11 mouse cellular contexts compared by ENCODE assay signal in the genomic region with DNA sequence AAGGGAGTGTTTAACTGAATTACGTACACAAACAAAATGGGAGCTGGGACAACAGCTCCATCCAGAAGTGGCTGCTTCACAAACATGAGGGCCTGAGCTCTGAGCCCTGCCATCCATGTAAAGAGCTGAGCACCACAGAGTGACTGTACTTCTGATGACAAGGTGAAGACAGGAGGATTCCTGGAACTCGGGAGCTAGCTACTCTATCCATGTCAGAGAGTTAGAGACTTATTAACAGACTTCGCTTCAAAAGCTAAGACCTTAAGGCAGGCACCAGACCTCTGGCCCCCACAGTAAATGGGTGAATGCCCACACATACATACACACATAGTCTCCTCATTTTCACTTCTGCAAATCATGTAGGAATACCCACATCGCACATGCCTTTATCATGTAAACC. TPM values are rescaled to one million over a fixed set of nuclear protein-coding genes. Genes with fewer than 3 reads are reported as not detected.
DNase-seq lines count a peak whose midpoint lies in the region; ATAC-seq and TF ChIP-seq lines count a peak whose summit lies in the region.
"Had no signal": no experiment of that assay in that cellular context is flagged by ENCODE, and none has a peak within 500 bp of the region (broad histone marks: within the 10 kb centered on the region; RNA-seq: fewer than 3 reads in every experiment).

No protein-coding gene starts in this region.

- H3K9ac ChIP-seq in ES-E14 (ENCODE audit: insufficient read depth, low read depth, low read length, poor library complexity, severe bottlenecking) = peak overlapping the region; percentile 21; the same call in 1 of the 2 replicates
- H3K9ac ChIP-seq in intestine, embryonic 14.5 days (ENCODE audit: low read length) = no peak overlapping the region
- H3K9ac ChIP-seq: neural tube, embryonic 12.5 days had no signal

- peak; percentile 24 for DNase-seq in kidney, adult 11 months
- DNase-seq in kidney, adult 8-10 months = no peak
- no peak for DNase-seq in ES-E14 (ENCODE audit: low read depth, low spot score)
- no peak for DNase-seq in intestine, embryonic 14.5 days (ENCODE audit: low spot score)
- DNase-seq in embryo, embryonic 9.5 days (ENCODE audit: extremely low spot score) = no peak
- no peak for DNase-seq in layer of hippocampus, postnatal 14 days (ENCODE audit: low spot score in 2 of 2)

- no peak overlapping the region for H3K27ac ChIP-seq in ES-E14 (ENCODE audit: insufficient read depth, low read depth, low read length, poor library complexity, severe bottlenecking)
- 0 out of 2 replicates have a peak overlapping the region, but pooled peaks have one; percentile 11 for H3K27ac ChIP-seq in intestine, embryonic 14.5 days (ENCODE audit: low read depth)
- peak overlapping the region; percentile 98 for H3K27ac ChIP-seq in small intestine, adult 2 months (ENCODE audit: insufficient read depth, low read depth, low read length)
- H3K27ac ChIP-seq: midbrain, embryonic 10.5 days; neural tube, embryonic 12.5 days had no signal

- H3K4me3 ChIP-seq in ES-E14 (ENCODE audit: insufficient read depth in 1 of 2, low read depth in 1 of 2, low read length in 2 of 2, poor library complexity in 1 of 2, severe bottlenecking in 1 of 2) = no peak overlapping the region
- no peak overlapping the region for H3K4me3 ChIP-seq in intestine, embryonic 14.5 days (ENCODE audit: low read depth, low read length)
- H3K4me3 ChIP-seq in small intestine, adult 2 months (ENCODE audit: low read depth, low read length) = no peak overlapping the region
- H3K4me3 ChIP-seq: midbrain, embryonic 10.5 days; neural tube, embryonic 12.5 days had no signal

- in situ Hi-C loops in ES-E14 (cut with MboI; ENCODE audit: low sequenced_read_pairs in 2 of 2, unreplicated experiment in 2 of 2) = no loop called here

- H3K4me2 ChIP-seq in intestine, embryonic 14.5 days (ENCODE audit: low read length) = no peak overlapping the region
- H3K4me2 ChIP-seq: neural tube, embryonic 12.5 days had no signal

- H3K36me3 ChIP-seq in ES-E14 (ENCODE audit: control insufficient read depth, insufficient read depth, low read length, poor library complexity, severe bottlenecking) = peaks cover 33% of the 10 kb centered on the region
- no peaks in the 10 kb centered on the region for H3K36me3 ChIP-seq in intestine, embryonic 14.5 days (ENCODE audit: control insufficient read depth, insufficient read depth, low read length)
- H3K36me3 ChIP-seq in small intestine, adult 2 months (ENCODE audit: control insufficient read depth, insufficient read depth, low read length) = peaks cover 17% of the 10 kb centered on the region
- H3K36me3 ChIP-seq: midbrain, embryonic 10.5 days; neural tube, embryonic 12.5 days had no signal

- no peak for TF ChIP-seq CTCF in small intestine, adult 2 months (IDR thresholded peaks at IDR 0.05; ENCODE audit: extremely low read depth, insufficient read length, insufficient replicate concordance, low read depth, low read length)

- TF ChIP-seq POLR2A in small intestine, adult 2 months (IDR thresholded peaks at IDR 0.05; ENCODE audit: low read depth, low read length) = no peak

- no peaks in the 10 kb centered on the region for H3K27me3 ChIP-seq in intestine, embryonic 14.5 days (replicated peaks; ENCODE audit: control insufficient read depth, insufficient read depth, low read length)
- H3K27me3 ChIP-seq in small intestine, adult 2 months (ENCODE audit: control insufficient read depth, insufficient read depth, low read length) = no peaks in the 10 kb centered on the region
- H3K27me3 ChIP-seq: neural tube, embryonic 12.5 days had no signal

- 77% methylated on average over 4 of the region's 4 CpGs for WGBS in intestine, embryonic 14.5 days
- 66% methylated on average over 4 of the region's 4 CpGs for WGBS in small intestine, adult 2 months

- H3K4me1 ChIP-seq in ES-E14 (ENCODE audit: control insufficient read depth in 2 of 2, insufficient read depth in 2 of 2, low read length in 2 of 2, poor library complexity in 1 of 2) = peaks cover 11 to 18% of the 10 kb centered on the region in 2 experiments
- H3K4me1 ChIP-seq in intestine, embryonic 14.5 days (replicated peaks; ENCODE audit: control insufficient read depth, insufficient read depth, low read length) = peaks cover 12% of the 10 kb centered on the region
- peaks cover 54% of the 10 kb centered on the region; the same call in 1 of the 2 replicates for H3K4me1 ChIP-seq in small intestine, adult 2 months (ENCODE audit: control insufficient read depth, insufficient read depth, insufficient read length, low read length)

- H3K9me3 ChIP-seq in ES-E14 (ENCODE audit: control insufficient read depth, insufficient read depth, low read depth, low read length) = no peaks in the 10 kb centered on the region; the same call in 1 of the 2 replicates
- H3K9me3 ChIP-seq in intestine, embryonic 14.5 days (ENCODE audit: control insufficient read depth, low read length) = no peaks in the 10 kb centered on the region
- H3K9me3 ChIP-seq: G1E; midbrain, embryonic 10.5 days; neural tube, embryonic 12.5 days had no signal

- 0 out of 2 replicates have a peak, but pooled peaks have one; percentile 8 for ATAC-seq in intestine, embryonic 14.5 days (replicated peaks; ENCODE audit: low FRiP score, low TSS enrichment, low read depth)
- ATAC-seq: inflammation-experienced regulatory T-cells, adult 6 months had no signal

TF ChIP-seq in ES-E14, 5 proteins besides CTCF, POLR2A, EP300 and RAD21:
- TF ChIP-seq ZNF384 (IDR thresholded peaks at IDR 0.05; ENCODE audit: low read depth, low read length) (no peak), HCFC1 (IDR thresholded peaks at IDR 0.05; ENCODE audit: borderline replicate concordance, insufficient read depth, low read length) (no peak)

RNA-seq across cellular contexts. Expression of a gene that starts 11.6 kb away (rescaled TPM):
- total RNA-seq in ES-E14 (2012; rRNA removed) = 154 and 300 TPM in 2 replicates
- 51.2 and 59.9 TPM in 2 replicates for polyA plus RNA-seq in intestine, embryonic 14.5 days (2014; fragmentation: Nextera tagmentation; extraction: Ambion mirVana)
- 37.4 and 159 TPM in 2 replicates for polyA plus RNA-seq in small intestine, adult 2 months (2012; rRNA removed)
- 100 to 1,000 TPM; 245 to 257 TPM for total RNA-seq in layer of hippocampus, postnatal 14 days (2021)
